Mouse (Mus musculus) cortical plate, adult 2 months (tissue): ENCODE measurements around the gene Pde6g. TPM values are rescaled to one million over a fixed set of nuclear protein-coding genes. Genes with fewer than 3 reads are reported as not detected.

Experiments
- H3K27ac ChIP-seq: fragments of 200-500 bp; 2 replicates; pipeline ENCODE4 v1.5.1; 2012; ENCODE audit warnings: low read length, control low read depth, inconsistent platforms; ENCODE audit not compliant: insufficient read depth
- H3K4me1 ChIP-seq: fragments of 200-500 bp; 2 replicates; pipeline ENCODE4 v1.6.1; 2011; ENCODE audit warnings: low read length; ENCODE audit not compliant: control insufficient read depth, insufficient read depth
- H3K4me3 ChIP-seq: fragments of 200-500 bp; 2 replicates; pipeline ENCODE4 v1.5.1; 2011; ENCODE audit warnings: mild to moderate bottlenecking, low read length, control low read depth; ENCODE audit not compliant: insufficient read depth
- CTCF ChIP-seq: fragments of 200-500 bp; IDR thresholded peaks from 2 replicates; pipeline ENCODE4 v1.5.1; 2011; ENCODE audit warnings: mild to moderate bottlenecking, control low read depth, low read length; ENCODE audit not compliant: insufficient read depth; ENCODE audit errors: extremely low read depth
- POLR2A ChIP-seq: fragments of 200-500 bp; IDR thresholded peaks from 2 replicates; pipeline ENCODE4 v1.6.1; 2011; ENCODE audit warnings: mild to moderate bottlenecking, low read length, control low read depth; ENCODE audit not compliant: insufficient read depth; ENCODE audit errors: extremely low read depth
- polyA plus RNA-seq: library from polyadenylated mRNA; depleted of rRNA; stranded (reverse); fragments of >200 nt; gene quantifications from 2 replicates; pipeline ENCODE4 v1.2.3, GENCODE M21; 2012

Gene Pde6g
- polyA plus RNA-seq, 1 experiment, result 0.81 TPM

DNA sequence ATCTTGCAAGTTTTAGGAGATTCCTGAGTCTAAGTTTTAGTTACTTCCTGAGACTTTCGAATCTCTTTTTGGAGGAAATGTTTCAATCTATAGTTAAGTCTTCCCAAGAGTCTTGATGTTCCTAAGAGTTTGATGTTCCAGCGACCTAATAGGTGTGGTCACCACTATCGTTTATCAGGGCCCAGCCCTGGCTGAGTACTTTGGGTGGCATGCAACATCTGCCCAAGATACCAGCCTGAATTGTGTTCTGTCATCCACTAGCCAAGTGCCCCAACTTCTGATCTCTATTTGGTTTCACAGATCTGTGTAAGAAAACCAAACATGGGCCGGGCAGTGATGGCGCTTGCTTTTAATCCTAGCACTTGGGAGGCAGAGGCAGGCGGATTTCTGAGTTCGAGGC lies 2.1 kb upstream of the Pde6g start:
- Histone ChIP-seq H3K27ac (no peak overlapping the region), H3K4me3 (no peak overlapping the region), H3K4me1 (peaks cover 1% of the 10 kb centered on the region; the same call in 1 of the 2 replicates)
- TF ChIP-seq CTCF (no peak), POLR2A (no peak)

DNA sequence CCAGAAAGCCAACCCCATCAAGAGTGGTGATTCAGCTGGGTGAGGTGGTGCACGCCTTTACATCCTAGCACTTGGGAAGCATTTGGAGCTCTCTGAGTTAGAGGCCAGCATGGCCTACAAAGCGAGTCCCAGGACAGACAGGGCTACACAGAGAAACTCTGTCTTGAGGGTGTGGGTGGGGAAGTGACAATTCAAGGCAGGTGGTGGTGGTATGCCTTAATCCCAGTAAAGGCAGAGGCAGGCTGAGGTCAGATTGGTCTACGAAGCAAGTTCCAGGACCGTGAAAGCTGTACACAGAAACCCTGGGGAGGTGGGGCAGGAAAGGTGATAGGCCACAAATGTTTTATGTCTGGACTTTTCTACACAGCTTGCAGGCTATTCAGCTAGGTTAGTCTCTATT lies 1.7 kb upstream of the Pde6g start:
- Histone ChIP-seq H3K27ac (no peak overlapping the region), H3K4me1 (peaks cover 1% of the 10 kb centered on the region; the same call in 1 of the 2 replicates), H3K4me3 (no peak overlapping the region)
- TF ChIP-seq CTCF (no peak), POLR2A (no peak)

DNA sequence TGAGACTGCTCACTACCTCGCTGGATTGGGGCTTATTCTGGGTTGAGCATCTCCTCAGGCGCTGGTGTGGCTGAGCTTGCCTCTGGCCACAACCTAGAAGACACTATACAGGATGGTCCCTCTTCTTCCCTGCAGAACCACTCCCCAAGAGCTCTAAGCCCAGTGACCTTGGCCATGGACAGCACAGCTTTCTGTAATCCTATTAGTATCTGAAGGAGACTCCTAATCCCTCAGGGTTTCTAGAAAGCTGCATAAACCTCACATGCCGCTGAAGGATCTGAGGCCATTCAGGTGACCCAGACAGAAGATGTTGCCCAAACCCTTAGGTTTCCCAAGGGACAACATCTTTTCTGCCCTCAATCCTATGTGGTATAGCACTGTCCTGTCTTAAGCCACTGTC lies 1.1 kb downstream of the Pde6g start:
- H3K27ac ChIP-seq, result no peak overlapping the region
- TF ChIP-seq CTCF, result no peak
- TF ChIP-seq POLR2A, result no peak
- no peaks in the 10 kb centered on the region; the same call in 1 of the 2 replicates for H3K4me1 ChIP-seq
- no peak overlapping the region for H3K4me3 ChIP-seq

DNA sequence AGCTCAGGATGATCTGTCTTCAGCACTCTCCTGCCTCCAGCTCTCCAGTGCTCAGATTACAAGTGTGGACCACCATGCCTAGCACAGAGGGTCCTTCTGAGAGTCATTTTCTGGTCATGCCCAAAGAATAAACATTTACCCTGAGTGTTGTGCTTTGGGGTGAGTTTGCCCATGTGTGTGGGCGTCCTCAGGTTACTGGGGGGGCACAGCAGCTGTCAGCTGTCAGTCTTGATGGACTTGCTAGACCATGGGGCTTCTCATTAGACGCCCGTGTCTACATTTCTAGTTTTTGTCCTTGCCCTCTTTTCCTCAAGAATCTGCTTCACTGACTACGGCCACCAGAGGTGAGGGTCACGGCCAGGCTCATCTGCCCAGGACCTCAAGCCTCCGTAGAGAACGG lies 6.1 kb downstream of the Pde6g start:
- no peak overlapping the region for H3K27ac ChIP-seq
- H3K4me3 ChIP-seq, result no peak overlapping the region
- H3K4me1 ChIP-seq, result no peaks in the 10 kb centered on the region
- no peak for TF ChIP-seq POLR2A
- TF ChIP-seq CTCF, result no peak

DNA sequence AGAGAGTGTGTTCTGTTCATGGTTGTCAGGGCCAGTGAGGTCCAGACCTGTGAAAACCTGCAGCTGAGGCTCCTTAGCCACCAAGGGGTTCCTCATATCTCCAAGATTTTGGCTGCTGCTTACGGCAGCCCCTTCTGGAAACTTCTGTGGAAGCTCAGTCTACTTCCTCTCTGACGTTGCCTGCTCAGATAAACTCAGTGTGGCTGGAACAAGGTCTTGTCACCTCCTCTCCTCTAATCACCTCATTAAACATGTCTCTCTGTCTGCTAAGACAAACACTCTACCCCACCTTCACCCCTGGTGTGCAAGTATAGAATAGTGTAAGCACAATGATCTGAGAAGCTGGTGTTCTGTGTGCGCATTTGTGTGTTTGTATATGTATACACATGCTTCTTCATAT lies 7.8 kb downstream of the Pde6g start:
- Histone ChIP-seq H3K4me3 (no peak overlapping the region), H3K4me1 (no peaks in the 10 kb centered on the region), H3K27ac (no peak overlapping the region)
- TF ChIP-seq POLR2A (no peak), CTCF (no peak)

DNA sequence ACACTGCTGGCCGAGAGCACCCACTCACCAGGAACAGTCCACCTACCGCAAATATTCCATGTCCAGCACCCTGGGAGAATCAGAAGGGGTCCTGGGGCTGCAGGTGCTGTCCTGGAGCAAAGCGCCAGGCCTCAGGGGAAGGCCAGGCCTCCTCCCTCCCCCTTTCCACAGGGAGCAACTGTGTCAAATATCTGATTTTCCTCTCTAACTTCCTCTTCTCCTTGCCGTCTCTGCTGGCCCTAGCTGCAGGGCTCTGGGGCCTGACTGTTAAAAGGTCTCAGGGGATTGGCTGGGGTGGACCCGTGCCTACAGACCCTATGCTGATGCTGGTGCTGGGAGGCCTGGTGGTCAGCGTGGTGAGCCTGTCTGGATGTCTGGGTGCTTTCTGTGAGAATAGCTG lies 9.2 kb downstream of the Pde6g start:
- Histone ChIP-seq H3K27ac (no peak overlapping the region), H3K4me3 (no peak overlapping the region), H3K4me1 (no peaks in the 10 kb centered on the region)
- TF ChIP-seq CTCF (no peak), POLR2A (no peak)

DNA sequence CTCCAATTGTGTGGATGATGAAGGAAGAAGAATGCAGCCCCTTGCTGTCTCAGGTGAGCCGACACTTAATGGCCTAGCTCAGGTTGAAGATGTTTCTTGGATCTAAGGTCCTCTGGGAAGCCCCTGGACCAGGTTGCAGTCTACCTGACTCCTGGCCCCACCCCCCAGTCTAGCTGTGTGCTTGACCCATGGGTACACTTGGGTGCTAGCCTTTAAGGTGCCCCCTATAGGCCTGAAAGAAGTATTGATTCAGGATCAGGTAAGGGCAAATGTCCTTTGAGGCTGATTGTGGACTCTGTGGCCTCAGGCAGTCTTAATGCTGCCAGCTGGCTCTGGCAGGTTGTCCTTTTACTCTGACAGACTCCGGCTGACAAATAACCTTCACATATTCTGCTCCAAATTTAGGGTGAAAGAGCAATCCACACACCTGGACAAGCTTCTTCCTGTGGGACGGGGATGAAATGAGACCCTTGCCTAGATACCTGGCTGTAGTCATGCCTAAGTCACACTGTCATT lies 10.5 kb downstream of the Pde6g start:
- no peak overlapping the region for H3K4me3 ChIP-seq
- no peak overlapping the region for H3K27ac ChIP-seq
- H3K4me1 ChIP-seq, result no peaks in the 10 kb centered on the region
- TF ChIP-seq CTCF, result no peak
- TF ChIP-seq POLR2A, result no peak

DNA sequence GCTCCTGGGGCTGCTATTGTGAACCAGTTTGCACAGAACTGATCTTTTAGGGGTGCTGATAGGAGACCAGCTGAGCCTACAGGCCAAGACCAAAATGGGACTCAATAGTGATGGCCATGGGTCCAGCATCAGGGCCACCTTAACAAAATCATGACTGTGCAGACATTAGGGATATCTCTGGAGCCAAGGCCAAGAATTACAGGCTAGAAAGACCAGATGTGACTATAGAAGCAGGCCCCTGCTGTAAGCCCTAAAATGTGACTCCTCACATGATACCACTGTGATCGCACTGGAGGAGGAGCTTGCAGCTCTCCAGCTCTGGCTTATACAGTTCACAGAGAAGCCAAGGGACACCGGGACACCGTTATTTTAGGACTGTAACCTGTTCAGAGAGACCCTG lies 11.0 kb downstream of the Pde6g start, which contains the start of gene Tspan10:
Tspan10 (plus strand) TSS at position 301 of the 400 bp plus-strand sequence.
- Histone ChIP-seq H3K27ac (no peak within 1 kb of the TSS), H3K4me3 (no peak within 1 kb of the TSS), H3K4me1 (no peaks in the 10 kb centered on the region)
- TF ChIP-seq POLR2A, result no peak
- no peak for TF ChIP-seq CTCF

DNA sequence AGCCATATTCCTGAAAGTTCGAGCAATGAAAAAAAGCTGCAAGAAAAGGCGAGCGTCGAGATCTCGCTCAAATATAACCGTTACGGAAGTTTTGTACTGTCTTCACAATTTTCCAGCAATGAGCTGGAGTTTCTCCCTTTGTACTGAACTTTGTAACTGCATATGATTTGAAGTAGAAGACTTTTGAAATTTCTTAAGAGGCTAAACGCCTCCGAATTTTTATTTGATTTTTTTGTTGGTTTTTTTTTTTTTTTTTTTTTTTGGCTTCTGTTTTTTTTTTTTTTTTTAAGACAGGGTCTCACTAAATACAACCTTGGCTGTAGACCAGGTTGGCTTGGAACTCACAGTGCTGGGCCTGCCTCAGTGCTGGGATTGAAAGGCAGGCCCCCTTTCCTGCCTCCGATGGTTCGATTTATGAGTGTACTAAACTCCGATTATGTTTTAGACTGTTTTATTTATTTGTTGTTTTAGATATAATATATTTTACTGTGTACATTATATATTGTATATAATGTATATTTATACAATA lies 15.4 kb downstream of the Pde6g start:
- H3K27ac ChIP-seq, result no peak overlapping the region
- peaks cover 7% of the 10 kb centered on the region for H3K4me1 ChIP-seq
- peak overlapping the region; percentile 92 for H3K4me3 ChIP-seq
- TF ChIP-seq CTCF (no peak), POLR2A (no peak)

DNA sequence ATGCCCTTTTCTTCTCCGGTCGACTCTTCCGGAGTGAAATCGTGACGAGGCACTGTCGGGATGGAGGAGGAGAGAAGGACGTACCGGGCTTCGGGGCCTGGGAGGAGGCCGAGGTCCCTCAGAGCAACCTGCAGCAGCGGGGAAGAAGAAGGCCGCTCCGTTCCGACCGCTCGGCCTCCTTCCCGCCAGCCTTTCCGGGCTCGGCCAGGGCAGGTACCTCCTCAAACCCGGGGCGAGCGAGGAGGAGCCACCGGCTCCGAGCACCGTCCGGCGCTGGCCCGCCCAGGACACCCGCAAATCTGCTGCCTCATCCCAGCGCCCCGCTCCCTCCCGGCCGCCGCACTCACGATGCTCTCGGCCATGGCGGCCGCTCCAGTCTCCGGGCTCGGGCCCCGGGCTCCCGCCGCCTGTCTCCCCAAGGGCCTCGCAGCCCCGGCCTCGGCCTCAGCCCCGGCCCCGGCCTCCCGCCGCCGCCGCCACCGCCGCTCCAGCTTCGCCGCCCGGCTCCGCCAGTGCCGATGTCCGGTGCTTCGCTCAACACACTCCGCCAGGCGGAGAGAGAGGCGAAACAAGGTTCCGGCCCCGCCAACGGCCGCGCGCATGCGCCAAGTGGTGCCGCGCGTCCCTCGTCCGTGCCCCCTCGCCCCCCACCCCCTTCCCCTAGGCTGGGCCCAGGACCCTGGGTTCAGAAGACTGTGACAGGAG lies 16.0 kb downstream of the Pde6g start, which contains the start of gene Nploc4:
Nploc4 (minus strand) TSS at position 557 of the 705 bp plus-strand sequence.
- Histone ChIP-seq H3K4me3 (peak within 1 kb of the TSS; percentile 92), H3K27ac (peak within 1 kb of the TSS; percentile 73), H3K4me1 (peaks cover 7% of the 10 kb centered on the region)
- TF ChIP-seq POLR2A (peak; percentile 56; the same call in 1 of the 2 replicates), CTCF (no peak)
